Mouse (Mus musculus): ENCODE results near the gene Zbed6.

GRCm38 (mm10) chr1:133641163-133641562 lies 19.5 kb downstream of the Zbed6 start:
- TF ChIP-seq CTCF (IDR thresholded peaks at IDR 0.05; ENCODE audit: low read depth, low read length) (no peak), POLR2A (IDR thresholded peaks at IDR 0.05; ENCODE audit: extremely low read depth, insufficient read depth, low read length) (no peak)

All from liver, adult 2 months (tissue).